Mouse (Mus musculus) fat pad, adult 2 months (tissue): Measurements from ENCODE around the gene Lrch1.

Source experiments
- DNase-seq: peaks from one replicate; pipeline ENCODE4 v3.0.0-alpha.2; 2011; ENCODE audit warnings: low read depth, low spot score; ENCODE audit errors: extremely low read depth

The Lrch1 gene

GRCm38 (mm10) chr14:74893693-74894092 is 54.0 kb downstream of the Lrch1 start:
- DNase-seq: no peak

- no peak for DNase-seq
Measured at GRCm38 (mm10) chr14:74893085-74893648, 54.5 kb downstream of the Lrch1 start.

- no peak for DNase-seq
Measured at GRCm38 (mm10) chr14:74889304-74889703, 58.4 kb downstream of the Lrch1 start.

GRCm38 (mm10) chr14:74888103-74888502 is 59.6 kb downstream of the Lrch1 start:
- DNase-seq: no peak

GRCm38 (mm10) chr14:74886453-74886852 is 61.2 kb downstream of the Lrch1 start:
- no peak for DNase-seq

GRCm38 (mm10) chr14:74884920-74885319 is 62.8 kb downstream of the Lrch1 start:
- DNase-seq: no peak

- no peak for DNase-seq
Measured at GRCm38 (mm10) chr14:74884024-74884680, 63.5 kb downstream of the Lrch1 start.

GRCm38 (mm10) chr14:74883204-74883603 is 64.5 kb downstream of the Lrch1 start:
- no peak for DNase-seq

- no peak for DNase-seq
Measured at GRCm38 (mm10) chr14:74882754-74883153, 64.9 kb downstream of the Lrch1 start.

GRCm38 (mm10) chr14:74880868-74881267 is 66.8 kb downstream of the Lrch1 start:
- no peak for DNase-seq

GRCm38 (mm10) chr14:74879480-74879879 is 68.2 kb downstream of the Lrch1 start:
- DNase-seq: no peak

GRCm38 (mm10) chr14:74877287-74877686 is 70.4 kb downstream of the Lrch1 start:
- no peak for DNase-seq

- DNase-seq: no peak
Measured at GRCm38 (mm10) chr14:74871220-74871619, 76.5 kb downstream of the Lrch1 start.

GRCm38 (mm10) chr14:74868902-74869230 is 78.8 kb downstream of the Lrch1 start:
- DNase-seq: no peak

GRCm38 (mm10) chr14:74868188-74868901 is 79.3 kb downstream of the Lrch1 start:
- DNase-seq: no peak

GRCm38 (mm10) chr14:74867076-74868042 is 80.3 kb downstream of the Lrch1 start:
- DNase-seq: no peak

GRCm38 (mm10) chr14:74865738-74866137 is 81.9 kb downstream of the Lrch1 start:
- DNase-seq: no peak

GRCm38 (mm10) chr14:74864805-74865483 is 82.7 kb downstream of the Lrch1 start:
- no peak for DNase-seq

GRCm38 (mm10) chr14:74861456-74861855 is 86.2 kb downstream of the Lrch1 start:
- no peak for DNase-seq

- DNase-seq: no peak
Measured at GRCm38 (mm10) chr14:74859154-74859553, 88.5 kb downstream of the Lrch1 start.

- DNase-seq: no peak
Measured at GRCm38 (mm10) chr14:74855429-74855828, 92.2 kb downstream of the Lrch1 start.
